Mouse (Mus musculus) granulocyte monocyte progenitor cell, adult 5-6 weeks (primary cell): Measurements from ENCODE around the gene Spsb3. TPM values are rescaled to one million over a fixed set of nuclear protein-coding genes. Genes with fewer than 3 reads are reported as not detected.

Experiments used
- ATAC-seq: replicated peaks from 2 replicates; pipeline ENCODE4 v1.8.0; 2016; ENCODE audit warnings: mild to moderate bottlenecking, moderate TSS enrichment, inconsistent platforms; ENCODE audit not compliant: poor library complexity, severe bottlenecking
- total RNA-seq, 2 experiments: library from RNA; stranded (forward) in 1 of 2; stranded (reverse) in 1 of 2; fragments of 200-712, 200-1000 nt in 1 of 2; fragments of >200 nt in 1 of 2; fragmentation: Nextera tagmentation in 1 of 2; gene quantifications; 2 replicates each; pipeline ENCODE4 v1.2.3; 2014 to 2017

The Spsb3 gene
- total RNA-seq (2014; fragmentation: Nextera tagmentation) (15.7 and 29.3 TPM in 2 replicates), total RNA-seq (2017) (10.4 and 15.8 TPM in 2 replicates)

- ATAC-seq: peak; percentile 85
These were observed at the start of gene Spsb3, which contains the start of gene Nubp2 for GRCm38 (mm10) chr17:24886134-24886931. Spsb3 (plus strand) TSS chr17:24886643. Nubp2 (minus strand) TSS chr17:24886349.

- ATAC-seq: no peak
These were observed 46.6 kb upstream of the Spsb3 start, which contains the start of gene Hagh for GRCm38 (mm10) chr17:24839842-24840241. Hagh (plus strand) TSS chr17:24840143.

GRCm38 (mm10) chr17:24840341-24840740, 46.1 kb upstream of the Spsb3 start:
- no peak for ATAC-seq

- peak; percentile 56 for ATAC-seq
These were observed 45.3 kb upstream of the Spsb3 start for GRCm38 (mm10) chr17:24841133-24841532.

- 0 out of 2 replicates have a peak, but pooled peaks have one; percentile 17 for ATAC-seq
These were observed 43.8 kb upstream of the Spsb3 start for GRCm38 (mm10) chr17:24842631-24843030.

- ATAC-seq: no peak
These were observed 41.9 kb upstream of the Spsb3 start for GRCm38 (mm10) chr17:24844525-24844924.

GRCm38 (mm10) chr17:24847386-24847785, 39.1 kb upstream of the Spsb3 start:
- no peak for ATAC-seq

GRCm38 (mm10) chr17:24848600-24849031, 37.8 kb upstream of the Spsb3 start:
- ATAC-seq: no peak

- ATAC-seq: no peak; the same call in 1 of the 2 replicates
These were observed 36.7 kb upstream of the Spsb3 start for GRCm38 (mm10) chr17:24849733-24850064.

GRCm38 (mm10) chr17:24850065-24850772, 36.2 kb upstream of the Spsb3 start, which contains the start of gene Fahd1:
Fahd1 (minus strand) TSS chr17:24850364.
- peak; percentile 90 for ATAC-seq

GRCm38 (mm10) chr17:24850773-24851127, 35.7 kb upstream of the Spsb3 start:
- no peak for ATAC-seq

GRCm38 (mm10) chr17:24851381-24852125, 34.9 kb upstream of the Spsb3 start:
- ATAC-seq: peak; percentile 26; the same call in 1 of the 2 replicates

GRCm38 (mm10) chr17:24855838-24856464, 30.5 kb upstream of the Spsb3 start:
- ATAC-seq: no peak

- no peak for ATAC-seq
These were observed 29.9 kb upstream of the Spsb3 start for GRCm38 (mm10) chr17:24856589-24856988.

GRCm38 (mm10) chr17:24857831-24858470, 28.5 kb upstream of the Spsb3 start:
- ATAC-seq: no peak

GRCm38 (mm10) chr17:24858967-24859366, 27.5 kb upstream of the Spsb3 start:
- ATAC-seq: no peak

- ATAC-seq: no peak
These were observed 26.4 kb upstream of the Spsb3 start for GRCm38 (mm10) chr17:24860076-24860475.

- ATAC-seq: no peak
These were observed 24.7 kb upstream of the Spsb3 start for GRCm38 (mm10) chr17:24861785-24862184.

GRCm38 (mm10) chr17:24865776-24866175, 20.7 kb upstream of the Spsb3 start, which contains the start of gene Igfals:
Igfals (plus strand) TSS chr17:24865997.
- ATAC-seq: no peak

- ATAC-seq: no peak
These were observed 18.5 kb upstream of the Spsb3 start for GRCm38 (mm10) chr17:24867914-24868313.
